In genomic region chr19:43966481-43966880, GRCm38 (mm10) we compare ENCODE assay signal across 18 mouse cellular contexts. TPM values are rescaled to one million over a fixed set of nuclear protein-coding genes. Genes with fewer than 3 reads are reported as not detected.
"Had no signal": no experiment of that assay in that cellular context is flagged by ENCODE, and none has a peak within 500 bp of the region (broad histone marks: within the 10 kb centered on the region; RNA-seq: fewer than 3 reads in every experiment).

No protein-coding gene starts in this region.

- H3K9me3 ChIP-seq: midbrain, embryonic 10.5 days; midbrain, embryonic 13.5 days; neural tube, embryonic 13.5 days; neural tube, embryonic 15.5 days had no signal

- H3K4me2 ChIP-seq: lung, embryonic 14.5 days; midbrain, embryonic 13.5 days; neural tube, embryonic 13.5 days; neural tube, embryonic 15.5 days had no signal

- H3K9ac ChIP-seq: lung, embryonic 14.5 days; midbrain, embryonic 13.5 days; neural tube, embryonic 13.5 days; neural tube, embryonic 15.5 days had no signal

- ATAC-seq: midbrain, embryonic 13.5 days; midbrain, embryonic 16.5 days had no signal

- DNase-seq: lung, adult 18-20 months; lung, embryonic 14.5 days; lung, postnatal 10 days; lung, postnatal 4 days; retina, postnatal 1 day; right cerebral cortex, adult 18-20 months; right cerebral cortex, postnatal 25 days; right cerebral cortex, postnatal 4 days; spleen, adult 18-20 months; thymus, adult 18-20 months; thymus, postnatal 14 days; thymus, postnatal 36 days had no signal

- H3K36me3 ChIP-seq: midbrain, embryonic 10.5 days; midbrain, embryonic 13.5 days; neural tube, embryonic 13.5 days; neural tube, embryonic 15.5 days had no signal

- H3K4me3 ChIP-seq: midbrain, embryonic 10.5 days; midbrain, embryonic 13.5 days; myocyte; neural tube, embryonic 13.5 days; neural tube, embryonic 15.5 days had no signal

- H3K4me1 ChIP-seq: midbrain, embryonic 13.5 days; neural tube, embryonic 13.5 days; neural tube, embryonic 15.5 days had no signal

- H3K27ac ChIP-seq: midbrain, embryonic 10.5 days; midbrain, embryonic 13.5 days; neural tube, embryonic 13.5 days; neural tube, embryonic 15.5 days had no signal

- H3K27me3 ChIP-seq: midbrain, embryonic 13.5 days; neural tube, embryonic 13.5 days; neural tube, embryonic 15.5 days had no signal

RNA-seq across cellular contexts. Expression of gene Cpn1, which starts 19.9 kb away (rescaled TPM):
- polyA plus RNA-seq: myocyte had no signal
